Mouse (Mus musculus): ENCODE data around the gene Defa31. TPM values are rescaled to one million over a fixed set of nuclear protein-coding genes. Genes with fewer than 3 reads are reported as not detected.

The Defa31 gene
- not detected for polyA plus RNA-seq (2017; shearing (Covaris generic))

GRCm38 (mm10) chr8:21191314-21191713 lies at the start of gene Defa31:
Defa31 (plus strand) TSS chr8:21191614.

GRCm38 (mm10) chr8:21161977-21162376 lies 29.4 kb upstream of the Defa31 start, which contains the start of gene Defa22:
Defa22 (plus strand) TSS chr8:21162277.

GRCm38 (mm10) chr8:21201261-21201660 lies 9.8 kb downstream of the Defa31 start, which contains the start of gene Gm15293:
Gm15293 (plus strand) TSS chr8:21201561.

Other genes with a start within 250 kb of the Defa31 start
- not detected for gene AY761185, start 246.9 kb upstream of the Defa31 start, polyA plus RNA-seq (2017; shearing (Covaris generic))
- gene Defa21, start 166.1 kb upstream of the Defa31 start, polyA plus RNA-seq (2017; shearing (Covaris generic)): not detected
- not detected for gene Defa23, start 136.6 kb upstream of the Defa31 start, polyA plus RNA-seq (2017; shearing (Covaris generic))
- gene Defa35, start 126.6 kb upstream of the Defa31 start, polyA plus RNA-seq (2017; shearing (Covaris generic)): not detected
- gene Defa25, start 107.2 kb upstream of the Defa31 start, polyA plus RNA-seq (2017; shearing (Covaris generic)): not detected
- gene Gm14851, start 95.6 kb upstream of the Defa31 start, polyA plus RNA-seq (2017; shearing (Covaris generic)): not detected
- not detected for gene Defa30, start 57.0 kb upstream of the Defa31 start, polyA plus RNA-seq (2017; shearing (Covaris generic))
- gene Defa22, start 29.3 kb upstream of the Defa31 start, polyA plus RNA-seq (2017; shearing (Covaris generic)): not detected
- gene Gm15293, start 9.9 kb downstream of the Defa31 start, polyA plus RNA-seq (2017; shearing (Covaris generic)): not detected
- gene Gm15292, start 58.1 kb downstream of the Defa31 start, polyA plus RNA-seq (2017; shearing (Covaris generic)): not detected
- not detected for gene Defa27, start 123.9 kb downstream of the Defa31 start, polyA plus RNA-seq (2017; shearing (Covaris generic))
- not detected for gene Defa29, start 135.4 kb downstream of the Defa31 start, polyA plus RNA-seq (2017; shearing (Covaris generic))
- not detected for gene Defa2, start 186.9 kb downstream of the Defa31 start, polyA plus RNA-seq (2017; shearing (Covaris generic))
- not detected for gene Defa33, start 200.2 kb downstream of the Defa31 start, polyA plus RNA-seq (2017; shearing (Covaris generic))
- gene Defa36, start 235.8 kb downstream of the Defa31 start, polyA plus RNA-seq (2017; shearing (Covaris generic)): not detected

All from effector memory CD4-positive, alpha-beta T cell, adult 5 months (primary cell).